Mouse (Mus musculus): ENCODE measurements around the gene Rpf2. TPM values are rescaled to one million over a fixed set of nuclear protein-coding genes. Genes with fewer than 3 reads are reported as not detected.

The Rpf2 gene
- total and polyA plus RNA-seq, 3 experiments, result 92.8 to 122 TPM; not detected in 1

DNA sequence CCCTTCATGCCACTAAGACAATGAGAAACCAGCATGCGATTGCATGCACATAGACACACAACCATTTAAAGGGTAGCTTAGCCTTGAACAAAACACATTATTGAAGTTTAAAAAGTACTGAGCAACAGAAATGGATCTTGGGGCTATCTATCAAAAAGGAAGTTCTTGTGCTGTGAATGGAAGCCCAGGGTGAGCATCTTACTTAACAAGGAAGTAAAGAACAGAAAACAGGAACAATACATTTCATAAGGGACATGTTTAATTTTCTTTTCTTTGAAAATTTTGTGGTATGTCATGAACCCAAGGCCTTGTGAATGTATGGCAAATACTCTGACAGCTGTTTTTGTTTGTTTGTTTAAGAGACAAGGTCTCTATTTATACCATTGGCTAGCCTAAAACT is 17.1 kb downstream of the Rpf2 start:
- H3K79me2 ChIP-seq (ENCODE audit: control insufficient read depth, insufficient read depth, low read length, poor library complexity), result no peaks in the 10 kb centered on the region
- H3K9ac ChIP-seq (ENCODE audit: control insufficient read depth, low read depth, low read length, poor library complexity, severe bottlenecking), result no peak overlapping the region
- no peaks in the 10 kb centered on the region for H3K9me3 ChIP-seq (replicated peaks; ENCODE audit: insufficient read depth, low read length)
- H3K4me3 ChIP-seq (ENCODE audit: control insufficient read depth in 1 of 2, insufficient read depth in 1 of 2, low read depth in 2 of 2, low read length in 2 of 2), result no peak overlapping the region
- DNase-seq (ENCODE audit: low read depth, low spot score), result peak; percentile 49
- no peaks in the 10 kb centered on the region for H3K4me1 ChIP-seq (ENCODE audit: control insufficient read depth in 1 of 2, insufficient read depth in 2 of 2, low read length in 2 of 2)
- H3K36me3 ChIP-seq (ENCODE audit: control insufficient read depth in 1 of 2, insufficient read depth in 2 of 2, low read length in 2 of 2), result peaks cover 3 to 44% of the 10 kb centered on the region in 2 experiments
- no peaks in the 10 kb centered on the region for H3K27me3 ChIP-seq (ENCODE audit: control insufficient read depth in 1 of 2, insufficient read depth in 2 of 2, low read length in 2 of 2)
- H3K27ac ChIP-seq (ENCODE audit: control insufficient read depth, low read depth, low read length), result no peak overlapping the region
- TF ChIP-seq CHD1 (IDR thresholded peaks at IDR 0.05; ENCODE audit: low read depth, low read length), result no peak
- TF ChIP-seq ELF1 (IDR thresholded peaks at IDR 0.05; ENCODE audit: low read depth, low read length), result peak; percentile 17; the same call in 1 of the 2 replicates

DNA sequence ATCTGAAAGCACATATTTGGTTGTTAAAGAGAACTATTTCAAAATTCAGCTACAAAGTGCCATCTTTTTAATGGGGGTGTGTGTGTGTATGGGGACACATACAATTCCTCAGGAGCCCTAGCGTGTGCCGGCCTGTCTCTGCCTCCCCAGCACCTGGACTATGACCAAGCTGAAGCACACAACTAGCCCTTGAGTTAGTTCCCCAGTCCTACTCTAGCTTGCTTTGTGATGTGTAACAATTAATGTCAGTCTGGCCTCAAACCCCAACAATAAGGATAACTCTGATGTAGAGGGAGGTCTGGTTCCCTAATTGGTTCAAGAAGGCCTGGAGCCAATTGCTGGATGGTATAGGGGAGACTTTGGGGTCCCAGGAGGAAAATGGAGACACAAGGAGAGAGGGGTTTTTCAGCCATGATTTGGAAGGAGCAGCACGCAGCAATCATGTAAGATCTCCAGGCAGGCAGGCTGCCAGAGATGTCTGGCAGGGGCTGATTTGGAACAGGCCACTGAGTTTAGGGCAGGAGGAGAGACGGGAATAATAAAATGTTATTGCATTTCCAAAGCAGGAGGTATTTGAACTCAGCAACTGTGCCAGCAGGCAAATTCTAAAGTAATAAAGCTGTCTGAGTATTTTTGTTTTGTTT is 19.1 kb downstream of the Rpf2 start:
- no peak for DNase-seq (ENCODE audit: low read depth, low spot score)
- TF ChIP-seq E2F4 (IDR thresholded peaks at IDR 0.05; ENCODE audit: borderline replicate concordance, low read depth, low read length) (no peak), ZNF384 (IDR thresholded peaks at IDR 0.05; ENCODE audit: low read depth, low read length) (no peak), CHD1 (IDR thresholded peaks at IDR 0.05; ENCODE audit: low read depth, low read length) (no peak), MAX (IDR thresholded peaks at IDR 0.05; ENCODE audit: low read length) (no peak), TBP (IDR thresholded peaks at IDR 0.05; ENCODE audit: low read depth, low read length) (no peak), POLR2AphosphoS2 (IDR thresholded peaks at IDR 0.05; ENCODE audit: low read length) (no peak), NELFE (IDR thresholded peaks at IDR 0.05; ENCODE audit: low read depth, low read length) (no peak), TCF12 (IDR thresholded peaks at IDR 0.05; ENCODE audit: low read depth, low read length) (no peak), POLR2AphosphoS5 (IDR thresholded peaks at IDR 0.05; ENCODE audit: borderline replicate concordance, low read depth, low read length) (no peak), ETS1 (IDR thresholded peaks at IDR 0.05; ENCODE audit: low read depth, low read length) (no peak), HCFC1 (IDR thresholded peaks at IDR 0.05; ENCODE audit: low read depth, low read length) (no peak), ZMIZ1 (IDR thresholded peaks at IDR 0.05; ENCODE audit: low read depth, low read length) (no peak), EP300 (IDR thresholded peaks at IDR 0.05; ENCODE audit: low read depth in 1 of 2, low read length in 2 of 2) (no peak), GATA1 (IDR thresholded peaks at IDR 0.05; ENCODE audit: low read depth, low read length) (no peak), MYC (IDR thresholded peaks at IDR 0.05; ENCODE audit: low read depth, low read length) (no peak), MYB (IDR thresholded peaks at IDR 0.05; ENCODE audit: low read depth, low read length) (no peak)
- Histone ChIP-seq H3K9me3 (replicated peaks; ENCODE audit: insufficient read depth, low read length) (no peaks in the 10 kb centered on the region), H3K9ac (ENCODE audit: control insufficient read depth, low read depth, low read length, poor library complexity, severe bottlenecking) (no peak overlapping the region), H3K27ac (ENCODE audit: control insufficient read depth, low read depth, low read length) (no peak overlapping the region), H3K36me3 (ENCODE audit: control insufficient read depth in 1 of 2, insufficient read depth in 2 of 2, low read length in 2 of 2) (peaks cover 3 to 35% of the 10 kb centered on the region in 2 experiments), H3K27me3 (ENCODE audit: control insufficient read depth in 1 of 2, insufficient read depth in 2 of 2, low read length in 2 of 2) (no peaks in the 10 kb centered on the region), H3K4me1 (ENCODE audit: control insufficient read depth in 1 of 2, insufficient read depth in 2 of 2, low read length in 2 of 2) (no peaks in the 10 kb centered on the region), H3K4me3 (ENCODE audit: control insufficient read depth in 1 of 2, insufficient read depth in 1 of 2, low read depth in 2 of 2, low read length in 2 of 2) (no peak overlapping the region), H3K79me2 (ENCODE audit: control insufficient read depth, insufficient read depth, low read length, poor library complexity) (no peaks in the 10 kb centered on the region)

Data from MEL (cell line).